Mouse (Mus musculus) heart, embryonic 14.5 days (tissue): Measurements from ENCODE around the gene Scn1a. TPM values are rescaled to one million over a fixed set of nuclear protein-coding genes. Genes with fewer than 3 reads are reported as not detected.

Experiments
- ATAC-seq: fragments of 200-750 bp; cut with Nextera tagmentation; 2 replicates; pipeline ENCODE4 v1.8.0; 2017; ENCODE audit warnings: low read depth, moderate TSS enrichment; ENCODE audit not compliant: insufficient number of reproducible peaks, insufficient read depth, low FRiP score
- H3K27ac ChIP-seq, 2 experiments: fragments of 200-500 bp in 1 of 2; fragments of 300-500 bp in 1 of 2; sonication (generic) in 1 of 2; replicated peaks in 1 of 2; 2 replicates each; pipeline ENCODE4 v1.5.1; 2012 to 2014; ENCODE audit warnings: low read depth in 2 of 2, low read length in 2 of 2, control low read depth in 1 of 2, mild to moderate bottlenecking in 1 of 2, mixed read lengths in 1 of 2; ENCODE audit not compliant: control insufficient read depth in 1 of 2, insufficient read depth in 1 of 2
- H3K27me3 ChIP-seq: fragments of 300-500 bp; sonication (generic); 2 replicates; pipeline ENCODE4 v1.6.1; 2014; ENCODE audit warnings: mild to moderate bottlenecking, low read length, control low read depth; ENCODE audit not compliant: control insufficient read depth, insufficient read depth
- H3K36me3 ChIP-seq: fragments of 300-500 bp; sonication (generic); 2 replicates; pipeline ENCODE4 v1.6.1; 2014; ENCODE audit warnings: mild to moderate bottlenecking, control low read depth, low read length, mixed read lengths; ENCODE audit not compliant: control insufficient read depth, insufficient read depth
- H3K4me1 ChIP-seq, 2 experiments: fragments of 200-500 bp in 1 of 2; fragments of 300-500 bp in 1 of 2; sonication (generic) in 1 of 2; 2 replicates each; pipeline ENCODE4 v1.6.1; 2012 to 2014; ENCODE audit warnings: low read length in 2 of 2, control low read depth in 1 of 2, mixed read lengths in 1 of 2; ENCODE audit not compliant: control insufficient read depth in 2 of 2, insufficient read depth in 2 of 2
- H3K4me2 ChIP-seq: fragments of 300-500 bp; sonication (generic); 2 replicates; pipeline ENCODE4 v1.6.1; 2014; ENCODE audit warnings: mild to moderate bottlenecking, low read length
- H3K4me3 ChIP-seq, 2 experiments: fragments of 200-500 bp in 1 of 2; fragments of 300-500 bp in 1 of 2; sonication (generic) in 1 of 2; 2 replicates each; pipeline ENCODE4 v1.5.1; 2012 to 2014; ENCODE audit warnings: low read length in 2 of 2, mild to moderate bottlenecking in 2 of 2, control low read depth in 1 of 2, low read depth in 1 of 2, moderate library complexity in 1 of 2; ENCODE audit not compliant: control insufficient read depth in 1 of 2, insufficient read depth in 1 of 2
- H3K9ac ChIP-seq: fragments of 300-500 bp; sonication (generic); 2 replicates; pipeline ENCODE4 v1.6.1; 2014; ENCODE audit warnings: mild to moderate bottlenecking, low read length
- H3K9me3 ChIP-seq: fragments of 300-500 bp; sonication (generic); 2 replicates; pipeline ENCODE4 v1.6.1; 2016; ENCODE audit warnings: low read length, control low read depth; ENCODE audit not compliant: control insufficient read depth
- WGBS: fragments of 180-500 bp; shearing (Covaris S2); extraction: QIAGEN DNeasy Blood & Tissue Kit; methylation state at CpG from one replicate; pipeline ENCODE4 v1.1.7; 2014; 5-methylcytosine and 5-hydroxymethylcytosine counted together
- polyA plus RNA-seq: library from polyadenylated mRNA; unstranded; fragments of >200 nt; fragmentation: Nextera tagmentation; extraction: Ambion mirVana; gene quantifications from 2 replicates; pipeline ENCODE4 v1.2.1, GENCODE M21; 2014

Gene Scn1a
- polyA plus RNA-seq, 1 experiment from 2014 or later = 0.03 TPM

DNA sequence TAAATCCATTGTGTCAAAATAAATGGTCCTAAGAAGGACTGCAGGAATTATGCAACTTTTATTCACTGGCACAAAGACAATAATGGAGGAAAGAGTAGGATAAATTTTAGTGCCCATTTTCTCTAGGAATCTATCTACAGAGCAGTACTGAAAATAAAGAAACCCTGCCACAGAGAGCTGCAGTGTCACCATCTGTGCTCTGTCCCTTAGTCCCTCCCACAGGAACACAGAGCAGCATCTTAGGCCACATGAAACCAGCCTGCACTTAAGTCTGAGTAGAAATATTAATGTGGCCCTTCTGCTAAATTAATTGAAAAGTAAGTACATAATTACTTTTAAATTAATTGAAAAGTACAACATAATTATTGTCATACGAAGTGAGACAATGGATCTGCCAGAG, 196.6 kb downstream of the Scn1a start:
- WGBS = 95% methylated on average over 1 of the region's 1 CpGs
- H3K36me3 ChIP-seq = peaks cover 24% of the 10 kb centered on the region
- H3K9ac ChIP-seq = no peak overlapping the region
- no peak for ATAC-seq
- no peaks in the 10 kb centered on the region for H3K27me3 ChIP-seq
- no peaks in the 10 kb centered on the region for H3K9me3 ChIP-seq
- no peak overlapping the region for H3K27ac ChIP-seq
- no peak overlapping the region for H3K4me3 ChIP-seq
- no peaks in the 10 kb centered on the region for H3K4me1 ChIP-seq
- no peak overlapping the region for H3K4me2 ChIP-seq

- Histone ChIP-seq H3K9ac (no peak overlapping the region), H3K27me3 (no peaks in the 10 kb centered on the region), H3K9me3 (no peaks in the 10 kb centered on the region), H3K36me3 (peaks cover 22% of the 10 kb centered on the region), H3K27ac (no peak overlapping the region), H3K4me2 (no peak overlapping the region), H3K4me1 (no peaks in the 10 kb centered on the region), H3K4me3 (no peak overlapping the region)
- 83% methylated on average over 1 of the region's 1 CpGs for whole genome bisulfite sequencing
- ATAC-seq = no peak
Measured at GRCm38 (mm10) chr2:66240334-66240733, 200.3 kb downstream of the Scn1a start.

DNA sequence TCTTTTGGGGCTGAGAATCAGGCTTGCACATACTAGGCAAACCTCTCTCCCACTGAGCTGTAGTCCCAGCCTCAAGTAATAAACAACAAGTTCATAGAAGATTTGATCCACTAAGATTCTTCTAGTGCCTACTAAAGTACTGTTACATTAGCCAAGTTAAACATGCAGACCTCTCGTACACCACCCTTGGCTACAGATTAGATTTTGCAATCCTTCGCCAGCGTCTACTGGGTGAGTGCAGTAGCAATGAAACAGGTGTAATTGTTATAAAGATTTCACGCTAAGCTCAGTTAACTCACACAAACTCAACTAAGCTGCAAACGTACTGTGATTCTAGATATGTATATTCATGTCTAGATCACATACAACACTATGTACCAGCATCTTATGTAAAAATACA, 201.8 kb downstream of the Scn1a start:
- no peak overlapping the region for H3K9ac ChIP-seq
- WGBS = 80% methylated on average over 5 of the region's 5 CpGs
- H3K27ac ChIP-seq = no peak overlapping the region
- no peak overlapping the region for H3K4me3 ChIP-seq
- H3K4me2 ChIP-seq = no peak overlapping the region
- ATAC-seq = no peak
- H3K9me3 ChIP-seq = no peaks in the 10 kb centered on the region
- peaks cover 24% of the 10 kb centered on the region for H3K36me3 ChIP-seq
- no peaks in the 10 kb centered on the region for H3K4me1 ChIP-seq
- H3K27me3 ChIP-seq = no peaks in the 10 kb centered on the region

DNA sequence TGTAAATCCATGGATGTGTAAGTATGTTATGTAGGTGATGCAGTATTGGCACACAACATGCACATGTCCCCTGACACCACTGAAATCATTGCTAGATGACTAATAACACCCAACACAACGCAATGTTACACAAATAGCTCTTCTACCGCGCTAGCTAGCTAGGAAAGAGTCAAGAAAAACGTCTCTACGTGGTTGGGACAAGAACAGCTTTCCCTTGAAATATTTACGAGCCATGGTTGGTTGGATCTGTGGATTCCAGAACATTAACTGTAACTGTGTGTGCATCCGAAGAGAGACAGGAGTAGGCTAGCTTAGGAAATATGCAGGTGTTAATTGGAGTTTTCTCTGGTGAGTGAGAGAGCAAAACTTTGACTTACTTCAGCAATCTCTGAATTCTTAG, 219.7 kb downstream of the Scn1a start:
- Histone ChIP-seq H3K9ac (no peak overlapping the region), H3K4me1 (no peaks in the 10 kb centered on the region), H3K27ac (no peak overlapping the region), H3K4me2 (no peak overlapping the region), H3K36me3 (peaks cover 13% of the 10 kb centered on the region; the same call in 1 of the 2 replicates), H3K9me3 (no peaks in the 10 kb centered on the region), H3K4me3 (no peak overlapping the region), H3K27me3 (no peaks in the 10 kb centered on the region)
- ATAC-seq = no peak
- WGBS = 89% methylated on average over 7 of the region's 7 CpGs

Other genes with a start within 250 kb of the Scn1a start
- gene Ttc21b, start 184.2 kb downstream of the Scn1a start, polyA plus RNA-seq = 6.0 and 7.1 TPM in 2 replicates
- gene Scn9a, start 194.1 kb upstream of the Scn1a start, polyA plus RNA-seq = 0.11 TPM in 1 of 2 replicates, not detected in the other